Mouse (Mus musculus): ENCODE data around the gene Tshz2. TPM values are rescaled to one million over a fixed set of nuclear protein-coding genes. Genes with fewer than 3 reads are reported as not detected.

The Tshz2 gene
- polyA plus RNA-seq, 1 experiment from 2014 or later = 36.3 TPM

- peaks cover 4% of the 10 kb centered on the region; the same call in 1 of the 2 replicates for H3K4me1 ChIP-seq (replicated peaks)
- H3K27me3 ChIP-seq = no peaks in the 10 kb centered on the region
- H3K4me3 ChIP-seq = no peak overlapping the region
- WGBS = 77% methylated on average over 8 of the region's 8 CpGs
- H3K4me2 ChIP-seq = no peak overlapping the region
- no peaks in the 10 kb centered on the region for H3K9me3 ChIP-seq
- no peak overlapping the region for H3K9ac ChIP-seq
- no peaks in the 10 kb centered on the region for H3K36me3 ChIP-seq
- no peak overlapping the region for H3K27ac ChIP-seq (replicated peaks)
- no peak for ATAC-seq (ENCODE audit: low FRiP score, low read depth)
Observed at GRCm38 (mm10) chr2:170031872-170032271, 399.1 kb downstream of the Tshz2 start.

DNA sequence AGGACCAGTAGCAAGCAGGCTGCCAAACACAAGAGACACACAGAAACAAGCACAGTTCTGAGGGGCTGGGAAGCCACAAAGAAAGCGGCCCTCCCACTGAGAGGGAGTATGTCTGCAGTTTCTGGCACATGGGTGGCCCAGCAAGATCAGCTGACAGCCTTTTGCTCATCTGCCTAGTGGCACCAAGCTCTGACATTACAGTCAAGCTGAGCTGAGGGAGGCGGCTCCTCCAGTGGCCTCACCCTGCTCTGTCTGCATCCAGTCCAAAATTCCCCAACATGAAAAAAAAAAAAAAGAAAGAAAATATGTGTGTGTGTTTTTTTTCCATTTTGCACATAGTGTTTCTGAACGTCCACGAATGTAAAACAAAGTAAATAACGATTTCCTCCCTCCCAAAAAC is 400.4 kb downstream of the Tshz2 start:
- H3K9ac ChIP-seq = no peak overlapping the region
- ATAC-seq (ENCODE audit: low FRiP score, low read depth) = no peak
- H3K9me3 ChIP-seq = no peaks in the 10 kb centered on the region
- no peaks in the 10 kb centered on the region for H3K36me3 ChIP-seq
- no peaks in the 10 kb centered on the region for H3K27me3 ChIP-seq
- H3K4me3 ChIP-seq = no peak overlapping the region
- H3K4me2 ChIP-seq = no peak overlapping the region
- H3K4me1 ChIP-seq (replicated peaks) = peaks cover 10% of the 10 kb centered on the region; the same call in 1 of the 2 replicates
- 75% methylated on average over 5 of the region's 5 CpGs for WGBS
- H3K27ac ChIP-seq (replicated peaks) = no peak overlapping the region

DNA sequence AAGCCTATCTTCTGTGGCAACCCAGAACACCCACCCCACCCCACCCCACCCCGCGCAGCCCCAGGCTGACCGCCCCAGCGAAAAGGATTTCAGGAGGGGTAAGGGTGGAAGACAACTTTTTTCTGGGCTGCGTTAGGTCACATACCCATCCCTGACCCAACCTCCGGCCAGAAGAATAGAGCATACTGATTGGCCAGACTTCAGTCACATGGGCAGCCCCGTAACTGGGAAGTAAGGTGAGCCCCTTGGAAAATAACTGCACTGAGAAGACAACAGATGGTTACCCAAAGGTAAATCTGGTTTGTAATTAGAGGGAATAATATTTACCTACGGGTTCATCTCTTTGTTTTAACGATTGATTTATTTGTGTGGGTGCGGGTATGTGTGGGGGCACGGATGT is 402.0 kb downstream of the Tshz2 start:
- 95% methylated on average over 11 of the region's 11 CpGs for WGBS

GRCm38 (mm10) chr2:170036791-170037241 is 404.0 kb downstream of the Tshz2 start:
- Histone ChIP-seq H3K27me3 (no peaks in the 10 kb centered on the region), H3K4me3 (no peak overlapping the region), H3K36me3 (no peaks in the 10 kb centered on the region), H3K9me3 (no peaks in the 10 kb centered on the region), H3K9ac (no peak overlapping the region), H3K4me2 (peak overlapping the region; percentile 41), H3K4me1 (replicated peaks) (peaks cover 11% of the 10 kb centered on the region), H3K27ac (replicated peaks) (peak overlapping the region; percentile 48)
- ATAC-seq (ENCODE audit: low FRiP score, low read depth) = no peak
- WGBS = 22% methylated on average over 11 of the region's 11 CpGs

More for the DNA sequence above, 402.0 kb downstream of the Tshz2 start:
- Histone ChIP-seq H3K27me3 (no peaks in the 10 kb centered on the region), H3K27ac (replicated peaks) (no peak overlapping the region), H3K4me3 (no peak overlapping the region), H3K9ac (no peak overlapping the region), H3K4me1 (replicated peaks) (peaks cover 8% of the 10 kb centered on the region), H3K9me3 (no peaks in the 10 kb centered on the region), H3K36me3 (no peaks in the 10 kb centered on the region), H3K4me2 (no peak overlapping the region)
- no peak for ATAC-seq (ENCODE audit: low FRiP score, low read depth)

DNA sequence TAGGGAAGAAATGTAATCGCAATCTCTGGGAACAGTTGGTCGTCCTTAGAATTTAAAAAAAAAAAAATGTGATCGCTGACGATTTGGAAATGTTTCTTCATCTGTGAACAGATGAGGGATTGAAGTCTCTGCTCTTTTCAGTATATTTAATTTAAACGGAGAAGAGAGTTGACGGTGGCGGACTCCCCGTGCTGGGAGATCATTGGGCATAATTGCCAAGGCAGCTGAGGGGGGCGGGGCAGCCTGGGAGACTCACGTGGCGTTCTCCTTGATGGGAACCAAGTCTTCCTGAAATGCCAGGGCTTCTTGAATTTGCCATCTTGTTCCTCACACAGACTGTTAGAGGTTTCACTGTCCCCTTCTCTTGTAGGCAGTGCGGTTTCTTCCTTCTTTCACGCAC is 404.5 kb downstream of the Tshz2 start:
- H3K9ac ChIP-seq = no peak overlapping the region
- H3K4me1 ChIP-seq (replicated peaks) = peaks cover 11% of the 10 kb centered on the region
- WGBS = 45% methylated on average over 13 of the region's 13 CpGs
- ATAC-seq (ENCODE audit: low FRiP score, low read depth) = no peak
- H3K36me3 ChIP-seq = no peaks in the 10 kb centered on the region
- H3K27ac ChIP-seq (replicated peaks) = peak overlapping the region; percentile 48
- no peak overlapping the region for H3K4me3 ChIP-seq
- no peaks in the 10 kb centered on the region for H3K9me3 ChIP-seq
- peak overlapping the region; percentile 41 for H3K4me2 ChIP-seq
- H3K27me3 ChIP-seq = no peaks in the 10 kb centered on the region

DNA sequence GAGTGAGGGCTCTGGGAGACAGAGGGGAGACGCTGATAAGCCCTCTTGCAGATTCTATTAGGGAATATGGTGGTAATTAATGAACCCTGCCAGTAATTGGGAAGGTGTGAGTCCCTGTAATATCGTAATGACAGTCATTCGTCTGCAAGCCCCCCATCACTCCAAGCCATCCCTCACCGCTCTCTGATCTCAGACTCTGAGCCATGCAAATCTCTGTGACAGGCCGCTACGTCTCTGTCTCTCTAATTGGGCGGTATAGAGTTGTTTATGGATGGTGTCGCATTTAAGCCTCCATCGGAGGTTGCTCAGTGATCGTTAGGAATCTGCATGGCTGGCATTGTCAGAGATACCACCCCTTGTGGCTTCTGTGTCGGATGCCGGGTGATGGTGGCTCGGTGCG is 407.0 kb downstream of the Tshz2 start:
- H3K4me2 ChIP-seq = 0 out of 2 replicates have a peak overlapping the region, but pooled peaks have one; percentile 1
- H3K27ac ChIP-seq (replicated peaks) = no peak overlapping the region
- 31% methylated on average over 14 of the region's 14 CpGs for WGBS
- H3K9me3 ChIP-seq = no peaks in the 10 kb centered on the region
- H3K4me1 ChIP-seq (replicated peaks) = peaks cover 11% of the 10 kb centered on the region
- no peak overlapping the region for H3K9ac ChIP-seq
- H3K4me3 ChIP-seq = no peak overlapping the region
- no peaks in the 10 kb centered on the region for H3K36me3 ChIP-seq
- no peak; the same call in 1 of the 2 replicates for ATAC-seq (ENCODE audit: low FRiP score, low read depth)
- H3K27me3 ChIP-seq = no peaks in the 10 kb centered on the region

- H3K27me3 ChIP-seq = no peaks in the 10 kb centered on the region
- H3K9me3 ChIP-seq = no peaks in the 10 kb centered on the region
- H3K36me3 ChIP-seq = no peaks in the 10 kb centered on the region
- H3K9ac ChIP-seq = no peak overlapping the region
- H3K4me3 ChIP-seq = no peak overlapping the region
- no peak overlapping the region for H3K4me2 ChIP-seq
- no peak for ATAC-seq (ENCODE audit: low FRiP score, low read depth)
- no peak overlapping the region for H3K27ac ChIP-seq (replicated peaks)
- 61% methylated on average over 9 of the region's 9 CpGs for WGBS
- H3K4me1 ChIP-seq (replicated peaks) = peaks cover 11% of the 10 kb centered on the region
Observed at GRCm38 (mm10) chr2:170041101-170041500, 408.3 kb downstream of the Tshz2 start.

DNA sequence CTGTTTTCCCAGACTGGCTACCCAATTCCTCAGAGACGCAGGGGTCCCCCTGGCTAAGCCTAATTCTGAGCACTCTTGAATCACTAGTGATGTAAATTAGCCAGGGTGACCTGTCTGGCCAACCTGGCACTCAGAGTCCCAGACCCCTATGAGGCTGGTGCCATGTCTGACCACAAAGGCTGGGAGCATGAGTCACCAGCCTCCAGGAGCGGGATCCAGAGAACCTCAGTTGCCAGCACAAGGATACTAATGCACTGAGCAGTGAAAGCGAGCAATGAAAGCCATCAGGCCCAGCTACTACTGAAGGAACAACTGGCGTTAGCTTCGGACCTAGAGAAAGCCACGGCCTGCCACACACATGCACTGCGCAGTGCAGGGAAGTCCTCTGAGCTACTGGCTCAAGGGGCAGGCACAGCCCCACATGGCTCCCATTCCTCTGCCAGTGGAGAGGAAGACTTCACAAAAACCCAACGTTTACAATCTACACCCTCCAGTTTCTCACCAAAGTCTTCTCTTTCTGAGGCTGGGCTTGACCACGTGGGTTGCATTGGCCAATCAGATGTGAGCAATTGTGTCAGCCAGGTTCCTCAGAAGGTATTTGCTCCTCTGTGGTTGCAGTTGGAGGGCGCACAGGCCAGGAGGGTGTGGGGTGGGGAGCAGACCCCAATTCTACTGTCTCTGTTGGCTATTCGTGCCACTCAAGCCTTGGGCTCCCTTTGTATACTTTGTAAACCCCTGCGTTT is 409.8 kb downstream of the Tshz2 start:
- 85% methylated on average over 12 of the region's 12 CpGs for WGBS
- H3K36me3 ChIP-seq = no peaks in the 10 kb centered on the region
- no peak for ATAC-seq (ENCODE audit: low FRiP score, low read depth)

DNA sequence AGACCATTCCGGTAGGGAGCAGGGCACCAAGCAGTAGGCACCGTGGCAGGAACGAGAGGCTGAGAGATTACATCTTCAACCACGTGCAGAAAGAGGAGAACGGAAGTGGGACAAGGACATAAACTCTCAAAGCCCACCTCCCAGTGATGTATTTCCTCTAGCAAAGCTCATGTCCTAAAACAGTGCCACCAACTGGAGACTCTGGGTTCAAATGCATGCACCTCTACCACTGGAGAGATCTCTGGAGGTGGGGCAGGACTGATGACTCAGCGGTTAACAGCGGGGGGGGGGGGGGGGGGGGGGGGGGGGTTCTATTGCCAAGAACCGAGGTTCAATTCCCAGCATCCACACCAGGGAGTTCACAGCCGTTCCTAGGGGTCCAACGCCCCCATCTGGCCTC is 410.5 kb downstream of the Tshz2 start:
- Histone ChIP-seq H3K9me3 (no peaks in the 10 kb centered on the region), H3K27ac (replicated peaks) (no peak overlapping the region), H3K4me3 (no peak overlapping the region), H3K27me3 (no peaks in the 10 kb centered on the region), H3K4me2 (no peak overlapping the region), H3K9ac (no peak overlapping the region), H3K4me1 (replicated peaks) (peaks cover 5% of the 10 kb centered on the region), H3K36me3 (no peaks in the 10 kb centered on the region)
- 84% methylated on average over 8 of the region's 10 CpGs for WGBS
- ATAC-seq (ENCODE audit: low FRiP score, low read depth) = no peak

More for the DNA sequence above, 409.8 kb downstream of the Tshz2 start:
- H3K4me3 ChIP-seq = no peak overlapping the region
- no peak overlapping the region for H3K4me2 ChIP-seq
- no peak overlapping the region for H3K9ac ChIP-seq
- H3K4me1 ChIP-seq (replicated peaks) = peaks cover 7% of the 10 kb centered on the region
- H3K9me3 ChIP-seq = no peaks in the 10 kb centered on the region
- no peak overlapping the region for H3K27ac ChIP-seq (replicated peaks)
- H3K27me3 ChIP-seq = no peaks in the 10 kb centered on the region

DNA sequence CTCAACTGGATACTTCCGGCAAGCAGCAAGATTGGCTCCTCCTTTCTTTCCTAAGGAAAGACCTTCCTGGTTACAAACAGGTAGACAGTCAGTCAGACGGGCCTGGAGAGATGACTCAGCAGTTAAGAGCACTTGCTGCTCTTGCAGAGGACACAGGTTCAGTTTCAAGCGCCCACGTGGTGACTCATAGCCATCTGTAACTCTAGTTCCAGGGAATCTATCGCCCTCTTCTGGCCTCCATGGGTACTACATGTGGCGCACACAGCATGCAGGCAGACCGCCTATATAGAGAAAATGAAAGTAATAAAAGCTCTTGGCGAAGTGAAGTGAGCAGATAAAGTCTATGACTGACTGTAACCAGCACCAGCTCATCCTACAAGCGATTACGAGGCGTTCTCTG is 413.1 kb downstream of the Tshz2 start:
- Histone ChIP-seq H3K27me3 (no peaks in the 10 kb centered on the region), H3K36me3 (no peaks in the 10 kb centered on the region), H3K4me2 (no peak overlapping the region), H3K4me3 (no peak overlapping the region), H3K27ac (replicated peaks) (no peak overlapping the region), H3K9ac (no peak overlapping the region), H3K9me3 (no peaks in the 10 kb centered on the region), H3K4me1 (replicated peaks) (no peaks in the 10 kb centered on the region)
- ATAC-seq (ENCODE audit: low FRiP score, low read depth) = no peak
- WGBS = 85% methylated on average over 11 of the region's 11 CpGs

DNA sequence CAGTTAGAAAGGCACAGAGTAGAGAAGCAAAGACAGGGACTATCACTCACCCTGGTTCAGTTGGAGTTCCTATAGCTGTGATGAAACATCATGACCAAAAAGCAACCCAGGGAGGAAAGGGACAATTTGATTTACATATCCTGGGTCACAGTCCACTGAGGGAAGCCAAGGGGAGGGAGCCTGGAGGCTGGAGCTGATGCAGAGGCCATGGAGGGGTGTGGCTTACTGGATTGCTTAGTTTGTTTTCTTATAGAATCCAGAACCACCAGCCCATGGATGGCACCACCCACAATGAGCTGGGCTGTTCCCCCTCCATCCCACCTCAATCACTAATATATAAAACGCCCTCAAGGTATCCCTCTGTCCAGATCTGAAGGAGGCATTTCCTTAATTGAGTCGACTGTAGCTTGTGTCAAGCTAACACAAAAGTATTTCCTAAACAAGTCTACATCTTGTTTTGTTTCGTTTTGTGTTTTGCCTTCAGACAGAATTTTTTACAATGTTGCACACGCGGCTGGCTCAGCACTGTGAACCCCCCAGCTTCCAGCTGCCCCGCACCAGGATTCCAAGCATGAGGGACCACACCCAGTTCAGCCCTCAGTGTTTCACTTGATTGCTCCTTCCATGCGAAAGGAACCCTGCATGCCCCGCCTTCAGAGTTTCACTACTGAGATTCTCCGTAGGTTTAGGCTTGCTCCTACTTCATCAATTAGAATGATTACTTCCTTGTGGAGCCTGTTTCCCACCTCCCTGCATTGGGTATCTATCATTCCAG is 413.7 kb downstream of the Tshz2 start:
- 90% methylated on average over 9 of the region's 9 CpGs for WGBS

GRCm38 (mm10) chr2:170048831-170049230 is 416.0 kb downstream of the Tshz2 start:
- no peak overlapping the region for H3K4me3 ChIP-seq
- ATAC-seq (ENCODE audit: low FRiP score, low read depth) = no peak
- WGBS = 94% methylated on average over 1 of the region's 1 CpGs

More for the DNA sequence above, 413.7 kb downstream of the Tshz2 start:
- H3K27ac ChIP-seq (replicated peaks) = no peak overlapping the region
- no peak overlapping the region for H3K4me3 ChIP-seq
- H3K4me2 ChIP-seq = no peak overlapping the region
- H3K9ac ChIP-seq = no peak overlapping the region
- no peaks in the 10 kb centered on the region for H3K36me3 ChIP-seq
- ATAC-seq (ENCODE audit: low FRiP score, low read depth) = no peak
- H3K4me1 ChIP-seq (replicated peaks) = no peaks in the 10 kb centered on the region
- H3K27me3 ChIP-seq = no peaks in the 10 kb centered on the region
- H3K9me3 ChIP-seq = no peaks in the 10 kb centered on the region

More at GRCm38 (mm10) chr2:170048831-170049230, 416.0 kb downstream of the Tshz2 start:
- no peaks in the 10 kb centered on the region for H3K36me3 ChIP-seq
- H3K27me3 ChIP-seq = no peaks in the 10 kb centered on the region
- H3K9ac ChIP-seq = no peak overlapping the region
- no peak overlapping the region for H3K4me2 ChIP-seq
- H3K27ac ChIP-seq (replicated peaks) = no peak overlapping the region
- no peaks in the 10 kb centered on the region for H3K9me3 ChIP-seq
- no peaks in the 10 kb centered on the region for H3K4me1 ChIP-seq (replicated peaks)
